Mouse (Mus musculus) MEL (cell line): ENCODE data around the gene Lmod2. TPM values are rescaled to one million over a fixed set of nuclear protein-coding genes. Genes with fewer than 3 reads are reported as not detected.

Experiments used
- DNase-seq: peaks from one replicate; pipeline ENCODE4 v3.0.0; 2011; ENCODE audit warnings: low read depth, low spot score
- H3K27ac ChIP-seq: 2 replicates; pipeline ENCODE4 v1.5.1; 2012; ENCODE audit warnings: low read depth, mild to moderate bottlenecking, control low read depth, low read length, moderate library complexity; ENCODE audit not compliant: control insufficient read depth
- H3K27me3 ChIP-seq, 2 experiments: fragments of 150-350 bp in 1 of 2; sonication (generic) in 1 of 2; 2 replicates each; pipeline ENCODE4 v1.6.1; 2012; ENCODE audit warnings: low read length in 2 of 2, mild to moderate bottlenecking in 2 of 2, improper control_type of control experiment in 1 of 2, moderate library complexity in 1 of 2; ENCODE audit not compliant: insufficient read depth in 2 of 2, control insufficient read depth in 1 of 2
- H3K36me3 ChIP-seq, 2 experiments: 2 replicates each; pipeline ENCODE4 v1.6.1; 2012 to 2014; ENCODE audit warnings: low read length in 2 of 2, improper control_type of control experiment in 1 of 2, inconsistent platforms in 1 of 2, mild to moderate bottlenecking in 1 of 2; ENCODE audit not compliant: insufficient read depth in 2 of 2, control insufficient read depth in 1 of 2
- H3K4me1 ChIP-seq, 2 experiments: fragments of 150-350 bp in 1 of 2; sonication (generic) in 1 of 2; 2 replicates each; pipeline ENCODE4 v1.6.1; 2012; ENCODE audit warnings: low read length in 2 of 2, improper control_type of control experiment in 1 of 2, mild to moderate bottlenecking in 1 of 2; ENCODE audit not compliant: insufficient read depth in 2 of 2, control insufficient read depth in 1 of 2
- H3K4me3 ChIP-seq, 2 experiments: fragments of 150-350 bp in 1 of 2; sonication (generic) in 1 of 2; 2 replicates each; pipeline ENCODE4 v1.5.1; 2012; ENCODE audit warnings: low read depth in 2 of 2, low read length in 2 of 2, mild to moderate bottlenecking in 2 of 2, moderate library complexity in 2 of 2, control low read depth in 1 of 2, improper control_type of control experiment in 1 of 2; ENCODE audit not compliant: control insufficient read depth in 1 of 2, insufficient read depth in 1 of 2
- H3K79me2 ChIP-seq: 2 replicates; pipeline ENCODE4 v1.6.1; 2012; ENCODE audit warnings: mild to moderate bottlenecking, low read length, moderate library complexity; ENCODE audit not compliant: control insufficient read depth, poor library complexity, insufficient read depth
- H3K9ac ChIP-seq: 2 replicates; pipeline ENCODE4 v1.6.1; 2012; ENCODE audit warnings: low read depth, mild to moderate bottlenecking, control low read depth, low read length, moderate library complexity; ENCODE audit not compliant: control insufficient read depth, poor library complexity, severe bottlenecking
- H3K9me3 ChIP-seq: fragments of 150-350 bp; sonication (generic); replicated peaks from 2 replicates; pipeline ENCODE4 v1.6.1; 2012; ENCODE audit warnings: mild to moderate bottlenecking, low read length, improper control_type of control experiment, moderate library complexity; ENCODE audit not compliant: insufficient read depth
- BHLHE40 ChIP-seq: IDR thresholded peaks from 2 replicates; pipeline ENCODE4 v1.6.1; 2012; ENCODE audit warnings: low read depth, mild to moderate bottlenecking, inconsistent platforms, low read length, improper control_type of control experiment, borderline replicate concordance
- CHD1 ChIP-seq: IDR thresholded peaks from 2 replicates; pipeline ENCODE4 v1.6.1; 2012; ENCODE audit warnings: low read depth, mild to moderate bottlenecking, inconsistent platforms, low read length, improper control_type of control experiment
- CHD2 ChIP-seq: IDR thresholded peaks from 2 replicates; pipeline ENCODE4 v1.6.1; 2011; ENCODE audit warnings: low read length, improper control_type of control experiment
- CTCF ChIP-seq, 3 experiments: IDR thresholded peaks in 2 of 3; conservative IDR thresholded peaks in 1 of 3; 2 replicates each; pipeline ENCODE4 v1.5.1; 2011 to 2012; ENCODE audit warnings: low read length in 3 of 3, low read depth in 2 of 3, mild to moderate bottlenecking in 2 of 3, improper control_type of control experiment in 1 of 3, inconsistent platforms in 1 of 3, mixed read lengths in 1 of 3, moderate library complexity in 1 of 3; ENCODE audit not compliant: control insufficient read depth in 1 of 3, insufficient read depth in 1 of 3, poor library complexity in 1 of 3, severe bottlenecking in 1 of 3
- E2F4 ChIP-seq: IDR thresholded peaks from 2 replicates; pipeline ENCODE4 v1.6.1; 2011; ENCODE audit warnings: low read depth, low read length, improper control_type of control experiment, borderline replicate concordance
- ELF1 ChIP-seq: IDR thresholded peaks from 2 replicates; pipeline ENCODE4 v1.6.1; 2014; ENCODE audit warnings: low read depth, mild to moderate bottlenecking, inconsistent platforms, low read length, improper control_type of control experiment, moderate library complexity
- EP300 ChIP-seq, 2 experiments: IDR thresholded peaks; 2 replicates each; pipeline ENCODE4 v1.6.1; 2011; ENCODE audit warnings: improper control_type of control experiment in 2 of 2, low read length in 2 of 2, low read depth in 1 of 2, mild to moderate bottlenecking in 1 of 2
- GABPA ChIP-seq: IDR thresholded peaks from 2 replicates; pipeline ENCODE4 v1.6.1; 2012; ENCODE audit warnings: low read depth, mild to moderate bottlenecking, inconsistent platforms, low read length, improper control_type of control experiment, moderate library complexity
- HCFC1 ChIP-seq: IDR thresholded peaks from 2 replicates; pipeline ENCODE4 v1.6.1; 2012; ENCODE audit warnings: low read depth, mild to moderate bottlenecking, inconsistent platforms, low read length, improper control_type of control experiment, moderate library complexity
- KAT2A ChIP-seq: conservative IDR thresholded peaks from 2 replicates; pipeline ENCODE4 v1.6.1; 2012; ENCODE audit warnings: low read depth, low read length, improper control_type of control experiment, inconsistent platforms
- MAFK ChIP-seq: IDR thresholded peaks from 2 replicates; pipeline ENCODE4 v1.6.1; 2011; ENCODE audit warnings: low read depth, mild to moderate bottlenecking, low read length, improper control_type of control experiment, borderline replicate concordance
- MEF2A ChIP-seq: IDR thresholded peaks from 2 replicates; pipeline ENCODE4 v1.6.1; 2014; ENCODE audit warnings: low read depth, mild to moderate bottlenecking, inconsistent platforms, low read length, improper control_type of control experiment; ENCODE audit not compliant: poor library complexity, insufficient replicate concordance, severe bottlenecking; ENCODE audit errors: extremely low read depth
- MYB ChIP-seq: IDR thresholded peaks from 2 replicates; pipeline ENCODE4 v1.6.1; 2011; ENCODE audit warnings: mild to moderate bottlenecking, low read depth, low read length, improper control_type of control experiment
- MYC ChIP-seq: IDR thresholded peaks from 2 replicates; pipeline ENCODE4 v1.6.1; 2011; ENCODE audit warnings: low read depth, mild to moderate bottlenecking, low read length, improper control_type of control experiment, moderate library complexity
- NELFE ChIP-seq: IDR thresholded peaks from 2 replicates; pipeline ENCODE4 v1.6.1; 2011; ENCODE audit warnings: low read depth, low read length, improper control_type of control experiment
- NRF1 ChIP-seq: IDR thresholded peaks from 2 replicates; pipeline ENCODE4 v1.6.1; 2014; ENCODE audit warnings: low read depth, mild to moderate bottlenecking, inconsistent platforms, low read length, improper control_type of control experiment, moderate library complexity; ENCODE audit not compliant: poor library complexity, insufficient read depth, severe bottlenecking
- POLR2A ChIP-seq, 2 experiments: IDR thresholded peaks; 2 replicates each; pipeline ENCODE4 v1.6.1; 2011 to 2012; ENCODE audit warnings: low read length in 2 of 2, mild to moderate bottlenecking in 2 of 2, control low read depth in 1 of 2, improper control_type of control experiment in 1 of 2, low read depth in 1 of 2, moderate library complexity in 1 of 2; ENCODE audit not compliant: control insufficient read depth in 1 of 2, insufficient read depth in 1 of 2, poor library complexity in 1 of 2
- SIN3A ChIP-seq: IDR thresholded peaks from 2 replicates; pipeline ENCODE4 v1.6.1; 2012; ENCODE audit warnings: low read length, improper control_type of control experiment, inconsistent platforms
- SMC3 ChIP-seq: IDR thresholded peaks from 2 replicates; pipeline ENCODE4 v1.6.1; 2011; ENCODE audit warnings: low read depth, low read length, improper control_type of control experiment
- TAL1 ChIP-seq: IDR thresholded peaks from 2 replicates; pipeline ENCODE4 v1.6.1; 2012; ENCODE audit warnings: mild to moderate bottlenecking, inconsistent platforms, low read length, moderate library complexity, mixed read lengths
- UBTF ChIP-seq: IDR thresholded peaks from 2 replicates; pipeline ENCODE4 v1.6.1; 2012; ENCODE audit warnings: low read depth, mild to moderate bottlenecking, inconsistent platforms, low read length, improper control_type of control experiment, moderate library complexity, borderline replicate concordance; ENCODE audit not compliant: insufficient read depth
- USF2 ChIP-seq, 2 experiments: IDR thresholded peaks; 2 replicates each; pipeline ENCODE4 v1.6.1; 2011 to 2012; ENCODE audit warnings: improper control_type of control experiment in 2 of 2, low read length in 2 of 2, borderline replicate concordance in 1 of 2, inconsistent platforms in 1 of 2, low read depth in 1 of 2, mild to moderate bottlenecking in 1 of 2; ENCODE audit not compliant: insufficient read depth in 1 of 2
- ZC3H11A ChIP-seq: IDR thresholded peaks from 2 replicates; pipeline ENCODE4 v1.6.1; 2012; ENCODE audit warnings: low read depth, mild to moderate bottlenecking, inconsistent platforms, low read length, improper control_type of control experiment
- ZMIZ1 ChIP-seq: IDR thresholded peaks from 2 replicates; pipeline ENCODE4 v1.6.1; 2012; ENCODE audit warnings: low read depth, mild to moderate bottlenecking, inconsistent platforms, low read length, improper control_type of control experiment, moderate library complexity
- ZNF384 ChIP-seq: IDR thresholded peaks from 2 replicates; pipeline ENCODE4 v1.6.1; 2012; ENCODE audit warnings: low read depth, mild to moderate bottlenecking, inconsistent platforms, low read length, improper control_type of control experiment
- polyA plus RNA-seq, 2 experiments: library from polyadenylated mRNA; stranded (reverse) in 1 of 2; unstranded in 1 of 2; fragments of >175 nt in 1 of 2; fragments of >200 nt in 1 of 2; gene quantifications; 2 replicates each; pipeline versions ENCODE4 v1.2.1 to v1.2.4; 2012; ENCODE audit warnings: low replicate concordance in 2 of 2, low read depth in 1 of 2; ENCODE audit not compliant: insufficient read length in 2 of 2, insufficient read depth in 1 of 2, missing spikeins in 1 of 2
- total RNA-seq: library from RNA; depleted of rRNA; stranded (reverse); fragments of 300-350 nt; gene quantifications from 2 replicates; pipeline ENCODE4 v1.2.3, GENCODE M21; 2012

Lmod2 gene
- total and polyA plus RNA-seq, 3 experiments = not detected

GRCm38 (mm10) chr6:24613346-24613745, 15.8 kb downstream of the Lmod2 start:
- H3K4me1 ChIP-seq = no peaks in the 10 kb centered on the region
- no peak for TF ChIP-seq TAL1
- no peak for TF ChIP-seq ZC3H11A
- TF ChIP-seq HCFC1 = no peak
- TF ChIP-seq MAFK = no peak
- no peak for TF ChIP-seq EP300 (IDR thresholded peaks at IDR 0.05; ENCODE audit: low read depth in 1 of 2, low read length in 2 of 2)
- no peak for TF ChIP-seq SIN3A
- TF ChIP-seq NELFE = no peak
- no peak for TF ChIP-seq USF2 (IDR thresholded peaks at IDR 0.05; ENCODE audit: borderline replicate concordance in 1 of 2, insufficient read depth in 1 of 2, low read depth in 1 of 2, low read length in 2 of 2)
- TF ChIP-seq KAT2A = no peak
- TF ChIP-seq MYC = no peak
- TF ChIP-seq ZMIZ1 = no peak
- TF ChIP-seq ZNF384 = no peak
- TF ChIP-seq UBTF = no peak
- TF ChIP-seq MEF2A = no peak
- no peak for TF ChIP-seq MYB
- no peak for TF ChIP-seq CHD1
- TF ChIP-seq SMC3 = no peak
- no peak for TF ChIP-seq GABPA
- TF ChIP-seq, all 39 proteins: peak for 0
- Histone ChIP-seq H3K79me2 (no peaks in the 10 kb centered on the region), H3K27ac (no peak overlapping the region), H3K9ac (no peak overlapping the region), H3K36me3 (peaks cover 0 to 12% of the 10 kb centered on the region in 2 experiments; a peak in 2 of 4 replicates), H3K4me3 (no peak overlapping the region), H3K9me3 (no peaks in the 10 kb centered on the region), H3K27me3 (no peaks in the 10 kb centered on the region; a peak in 1 of 4 replicates)
- no peak for DNase-seq

GRCm38 (mm10) chr6:24613918-24614317, 16.4 kb downstream of the Lmod2 start:
- H3K36me3 ChIP-seq = peaks cover 0 to 17% of the 10 kb centered on the region in 2 experiments; a peak in 2 of 4 replicates

More at GRCm38 (mm10) chr6:24613918-24614317, 16.4 kb downstream of the Lmod2 start:
- no peak for TF ChIP-seq CTCF (IDR thresholded peaks at IDR 0.05 in 2 of 3, conservative IDR thresholded peaks at IDR 0.05 in 1 of 3; ENCODE audit: control insufficient read depth in 1 of 3, insufficient read depth in 1 of 3, low read depth in 2 of 3, low read length in 3 of 3, poor library complexity in 1 of 3, severe bottlenecking in 1 of 3)
- no peak for TF ChIP-seq NRF1
- TF ChIP-seq BHLHE40 = no peak
- TF ChIP-seq MYB = no peak
- no peak for TF ChIP-seq ELF1
- no peak for TF ChIP-seq CHD2
- no peak for TF ChIP-seq POLR2A (IDR thresholded peaks at IDR 0.05; ENCODE audit: control insufficient read depth in 1 of 2, insufficient read depth in 1 of 2, low read depth in 1 of 2, low read length in 2 of 2, poor library complexity in 1 of 2)
- TF ChIP-seq E2F4 = no peak
- H3K4me3 ChIP-seq = no peak overlapping the region
- H3K27ac ChIP-seq = no peak overlapping the region
- no peak overlapping the region for H3K9ac ChIP-seq
- no peaks in the 10 kb centered on the region for H3K4me1 ChIP-seq
- H3K79me2 ChIP-seq = no peaks in the 10 kb centered on the region
- H3K9me3 ChIP-seq = no peaks in the 10 kb centered on the region
- H3K27me3 ChIP-seq = no peaks in the 10 kb centered on the region; a peak in 1 of 4 replicates
- DNase-seq = no peak
